Mouse (Mus musculus) adrenal gland, postnatal 4 days (tissue): ENCODE results near the gene Kcnh1. TPM values are rescaled to one million over a fixed set of nuclear protein-coding genes. Genes with fewer than 3 reads are reported as not detected.

Source experiments
- total RNA-seq, 2 experiments: library from RNA; stranded (reverse); gene quantifications; 2 replicates each; pipeline ENCODE4 v1.2.3; 2021

Gene Kcnh1
- total RNA-seq, 2 experiments from 2014 or later = 0.48 to 1.3 TPM

Other genes starting within 250 kb of the Kcnh1 start
- gene Rd3, start 213.4 kb upstream of the Kcnh1 start, total RNA-seq = under 1 TPM; 0.45 to 0.56 TPM
- gene Traf5, start 98.2 kb upstream of the Kcnh1 start, total RNA-seq = 10 to 100 TPM; 10.7 to 10.8 TPM
- gene Rcor3, start 52.7 kb upstream of the Kcnh1 start, total RNA-seq = 10 to 100 TPM; 50.1 to 50.4 TPM